Mouse (Mus musculus) erythroblast, embryonic 14.5 days (primary cell): Measurements from ENCODE around the gene 2310022B05Rik.

Experiments
- GATA1 ChIP-seq: IDR thresholded peaks from 2 replicates; pipeline ENCODE4 v1.6.1; 2012; ENCODE audit warnings: low read length, inconsistent platforms, mixed read lengths
- TAL1 ChIP-seq: IDR thresholded peaks from 3 replicates; pipeline ENCODE4 v1.6.1; 2012; ENCODE audit warnings: low read length, inconsistent platforms, mixed read lengths

DNA sequence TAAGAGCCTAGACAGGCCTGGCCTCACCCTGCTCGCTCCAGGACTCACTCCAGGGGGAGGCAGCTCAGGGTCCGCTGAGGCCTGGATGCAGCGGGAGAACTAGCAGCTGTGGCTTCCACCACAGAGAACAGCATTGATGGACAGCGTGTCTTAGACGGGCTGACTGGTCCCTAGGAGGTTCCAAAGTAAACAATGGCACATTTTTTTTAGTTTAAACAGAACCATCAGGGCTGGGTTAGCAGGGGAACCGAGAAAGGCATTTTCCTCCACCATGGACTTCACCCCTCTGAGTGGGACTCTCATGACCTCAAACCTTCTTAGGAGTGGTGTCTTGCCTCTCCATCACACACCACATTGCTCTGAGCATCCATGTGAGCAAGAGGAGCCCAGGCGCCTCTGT lies 31.2 kb downstream of the 2310022B05Rik start:
- no peak for TF ChIP-seq TAL1
- no peak for TF ChIP-seq GATA1
